Mouse (Mus musculus) G1E (cell line): ENCODE measurements at regions not wholly inside any gene's neighbourhood (a gene's known extent, or its start where the extent isn't known, plus 50 kb on each side); places are given as distances from the start of the nearest gene placed in this dataset.

Source experiments
- ATAC-seq: 2 replicates; pipeline ENCODE4 v1.8.0; 2016; ENCODE audit warnings: mild to moderate bottlenecking; ENCODE audit not compliant: insufficient number of reproducible peaks, poor library complexity, low FRiP score, severe bottlenecking; ENCODE audit errors: extremely low read depth
- DNase-seq: peaks from one replicate; pipeline ENCODE4 v3.0.0; 2012; ENCODE audit warnings: low spot score
- H3K27me3 ChIP-seq: 2 replicates; pipeline ENCODE4 v1.6.1; 2012; ENCODE audit warnings: mild to moderate bottlenecking, low read length, inconsistent platforms; ENCODE audit not compliant: insufficient read depth
- H3K36me3 ChIP-seq: replicated peaks from 2 replicates; pipeline ENCODE3; 2012; ENCODE audit warnings: mild to moderate bottlenecking, inconsistent platforms
- H3K4me1 ChIP-seq: 2 replicates; pipeline ENCODE4 v1.6.1; 2012; ENCODE audit warnings: low read depth, low read length, inconsistent platforms, mixed read lengths; ENCODE audit not compliant: insufficient read depth
- H3K4me3 ChIP-seq: 2 replicates; pipeline ENCODE4 v1.5.1; 2012; ENCODE audit warnings: low read depth, mild to moderate bottlenecking, inconsistent platforms, low read length, moderate library complexity, mixed read lengths
- H3K9me3 ChIP-seq: replicated peaks from 2 replicates; pipeline ENCODE4 v1.6.1; 2012; ENCODE audit warnings: inconsistent platforms
- CTCF ChIP-seq: IDR thresholded peaks from 2 replicates; pipeline ENCODE4 v1.5.1; 2012; ENCODE audit warnings: low read depth, low read length, inconsistent platforms, mixed read lengths
- GATA1 ChIP-seq: IDR thresholded peaks from 2 replicates; pipeline ENCODE4 v1.6.1; 2012; ENCODE audit warnings: borderline replicate concordance, low read length, inconsistent platforms, mixed read lengths
- GATA2 ChIP-seq: IDR thresholded peaks from 2 replicates; pipeline ENCODE4 v1.6.1; 2012; ENCODE audit warnings: low read depth, low read length, inconsistent platforms, borderline replicate concordance
- POLR2AphosphoS5 ChIP-seq: IDR thresholded peaks from 2 replicates; pipeline ENCODE4 v1.6.1; 2012; ENCODE audit warnings: low read depth, low read length, inconsistent platforms; ENCODE audit not compliant: insufficient replicate concordance
- TAL1 ChIP-seq: conservative IDR thresholded peaks from 2 replicates; pipeline ENCODE4 v1.6.1; 2012; ENCODE audit warnings: low read depth, low read length, inconsistent platforms, mixed read lengths

- no peaks in the 10 kb centered on the region for H3K27me3 ChIP-seq
- no peaks in the 10 kb centered on the region for H3K4me1 ChIP-seq
- DNase-seq (no peak), ATAC-seq (no peak)
- peaks cover 34% of the 10 kb centered on the region for H3K9me3 ChIP-seq
- no peak overlapping the region for H3K4me3 ChIP-seq
- TF ChIP-seq CTCF: no peak
- TF ChIP-seq GATA2: no peak
- no peak for TF ChIP-seq TAL1
- TF ChIP-seq POLR2AphosphoS5: no peak
- TF ChIP-seq GATA1: no peak
- H3K36me3 ChIP-seq: no peaks in the 10 kb centered on the region
These were observed 54.1 kb downstream of the Nog start for GRCm38 (mm10) chr11:89247991-89248390.

- TF ChIP-seq CTCF (no peak), GATA2 (no peak), GATA1 (no peak), TAL1 (no peak), POLR2AphosphoS5 (no peak)
- Histone ChIP-seq H3K4me1 (no peaks in the 10 kb centered on the region), H3K9me3 (peaks cover 36% of the 10 kb centered on the region), H3K36me3 (no peaks in the 10 kb centered on the region), H3K4me3 (no peak overlapping the region), H3K27me3 (no peaks in the 10 kb centered on the region)
- DNase-seq (no peak), ATAC-seq (no peak)
These were observed 58.8 kb downstream of the Nog start for GRCm38 (mm10) chr11:89243370-89243769.

- ATAC-seq: no peak
These were observed 60.0 kb downstream of the Nog start for GRCm38 (mm10) chr11:89242130-89242529.

GRCm38 (mm10) chr11:89239891-89240290, 62.2 kb downstream of the Nog start:
- Histone ChIP-seq H3K9me3 (peaks cover 29% of the 10 kb centered on the region), H3K36me3 (no peaks in the 10 kb centered on the region), H3K27me3 (no peaks in the 10 kb centered on the region), H3K4me3 (no peak overlapping the region), H3K4me1 (no peaks in the 10 kb centered on the region)
- ATAC-seq (no peak), DNase-seq (no peak)
- no peak for TF ChIP-seq GATA2
- no peak for TF ChIP-seq TAL1
- no peak for TF ChIP-seq CTCF
- no peak for TF ChIP-seq GATA1
- TF ChIP-seq POLR2AphosphoS5: no peak

More at GRCm38 (mm10) chr11:89242130-89242529, 60.0 kb downstream of the Nog start:
- Histone ChIP-seq H3K36me3 (no peaks in the 10 kb centered on the region), H3K9me3 (peaks cover 38% of the 10 kb centered on the region), H3K4me1 (no peaks in the 10 kb centered on the region), H3K27me3 (no peaks in the 10 kb centered on the region), H3K4me3 (no peak overlapping the region)
- no peak for TF ChIP-seq TAL1
- TF ChIP-seq POLR2AphosphoS5: no peak
- TF ChIP-seq GATA2: no peak
- DNase-seq: no peak

GRCm38 (mm10) chr11:89236904-89237303, 65.2 kb downstream of the Nog start:
- Histone ChIP-seq H3K27me3 (no peaks in the 10 kb centered on the region), H3K4me3 (no peak overlapping the region), H3K9me3 (peaks cover 25% of the 10 kb centered on the region), H3K36me3 (no peaks in the 10 kb centered on the region), H3K4me1 (no peaks in the 10 kb centered on the region)
- DNase-seq: no peak
- no peak for ATAC-seq
- TF ChIP-seq CTCF (no peak), GATA1 (no peak), GATA2 (no peak), POLR2AphosphoS5 (no peak), TAL1 (no peak)

GRCm38 (mm10) chr11:89232884-89233480, 69.2 kb downstream of the Nog start:
- Histone ChIP-seq H3K4me1 (no peaks in the 10 kb centered on the region), H3K27me3 (no peaks in the 10 kb centered on the region), H3K36me3 (no peaks in the 10 kb centered on the region), H3K9me3 (peaks cover 24% of the 10 kb centered on the region), H3K4me3 (no peak overlapping the region)
- no peak for DNase-seq
- no peak for ATAC-seq
- no peak for TF ChIP-seq CTCF
- TF ChIP-seq GATA2: no peak

DNA sequence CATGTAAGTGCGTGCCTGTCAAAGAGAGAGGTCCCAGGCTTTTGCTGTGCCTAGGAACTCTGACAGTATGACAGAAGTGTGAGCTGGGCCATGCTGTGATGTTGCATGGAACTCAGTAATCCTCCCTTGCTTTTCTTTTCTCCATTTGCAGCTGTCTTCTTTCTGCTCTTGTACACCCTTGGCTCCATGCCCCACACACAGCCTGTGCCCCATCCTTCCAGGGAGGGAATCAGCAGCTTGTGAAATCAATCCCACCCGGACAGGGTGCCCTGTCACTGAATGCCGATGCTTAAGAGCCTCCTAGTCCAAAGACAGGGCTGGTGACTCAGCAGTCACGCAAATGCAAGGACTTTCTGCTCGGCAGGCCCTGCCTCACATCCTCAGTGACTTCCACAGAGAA, 72.4 kb downstream of the Nog start:
- TF ChIP-seq GATA2 (no peak), TAL1 (no peak), POLR2AphosphoS5 (no peak), CTCF (no peak), GATA1 (no peak)
- no peaks in the 10 kb centered on the region for H3K4me1 ChIP-seq
- DNase-seq (no peak), ATAC-seq (no peak)
- no peaks in the 10 kb centered on the region for H3K36me3 ChIP-seq
- H3K4me3 ChIP-seq: no peak overlapping the region
- peaks cover 22% of the 10 kb centered on the region for H3K9me3 ChIP-seq
- H3K27me3 ChIP-seq: no peaks in the 10 kb centered on the region
